Mouse (Mus musculus) bone marrow macrophage, adult 2 months (primary cell): ENCODE results near the gene Eps8.

Experiments
- CTCF ChIP-seq: IDR thresholded peaks from 2 replicates; pipeline ENCODE4 v1.5.1; 2012; ENCODE audit warnings: low read depth, mild to moderate bottlenecking, low read length, moderate library complexity
- POLR2A ChIP-seq: IDR thresholded peaks from 2 replicates; pipeline ENCODE4 v1.6.1; 2012; ENCODE audit warnings: mild to moderate bottlenecking, low read depth, low read length, borderline replicate concordance

- TF ChIP-seq POLR2A (no peak), CTCF (no peak)
Observed at GRCm38 (mm10) chr6:137702186-137702585, 47.5 kb upstream of the Eps8 start.
